Mouse (Mus musculus): ENCODE measurements around the gene Zfp28.

DNA sequence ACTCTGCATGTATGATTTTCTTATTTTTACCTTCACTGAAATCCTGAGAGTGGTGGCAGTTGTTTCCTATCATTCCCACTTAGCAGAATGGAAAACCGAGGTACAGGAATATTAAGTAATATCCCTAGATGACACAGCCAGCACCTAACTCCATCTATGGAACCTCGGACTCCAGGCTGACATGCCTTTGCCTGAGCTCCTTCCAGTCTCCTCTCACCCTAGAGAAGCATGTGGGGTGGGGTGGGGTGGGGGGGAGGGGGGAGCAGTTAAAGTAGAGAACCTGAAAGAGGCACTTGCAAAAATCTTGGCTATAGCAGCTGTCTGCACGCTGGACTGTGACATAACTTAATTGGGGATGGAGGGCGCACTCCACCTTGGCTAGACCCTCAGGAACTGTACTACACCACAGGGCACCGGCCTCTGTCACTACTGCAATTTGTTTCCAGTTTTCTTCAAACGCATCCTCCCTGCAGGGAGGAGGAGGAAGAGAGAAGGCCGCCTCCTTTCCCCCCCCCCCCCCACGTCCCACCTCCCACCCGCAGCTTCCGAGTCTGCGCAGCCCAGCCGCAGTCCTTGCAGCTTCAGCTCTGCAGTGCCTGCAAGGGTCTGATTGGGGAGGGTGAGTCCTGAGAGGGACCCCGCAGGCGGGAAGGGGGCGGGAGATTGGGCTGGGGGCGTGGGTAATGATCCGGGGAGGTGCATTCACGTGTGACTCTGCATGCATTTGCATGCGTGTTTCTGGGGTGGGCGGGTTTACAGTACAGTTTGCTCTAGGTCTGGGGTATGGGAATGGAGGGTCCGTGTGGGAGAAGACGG lies 31.7 kb downstream of the Zfp28 start:
- TF ChIP-seq HCFC1 (IDR thresholded peaks at IDR 0.05; ENCODE audit: borderline replicate concordance, insufficient read depth, low read length): no peak
- no peak for TF ChIP-seq ZNF384 (IDR thresholded peaks at IDR 0.05; ENCODE audit: low read depth, low read length)
- TF ChIP-seq CHD2 (IDR thresholded peaks at IDR 0.05; ENCODE audit: low read depth, low read length): no peak
- TF ChIP-seq MAFK (IDR thresholded peaks at IDR 0.05; ENCODE audit: insufficient read depth, low read depth, low read length): no peak

Data from ES-E14 (cell line).